Mouse (Mus musculus): ENCODE measurements around the gene Lrrfip1.

DNA sequence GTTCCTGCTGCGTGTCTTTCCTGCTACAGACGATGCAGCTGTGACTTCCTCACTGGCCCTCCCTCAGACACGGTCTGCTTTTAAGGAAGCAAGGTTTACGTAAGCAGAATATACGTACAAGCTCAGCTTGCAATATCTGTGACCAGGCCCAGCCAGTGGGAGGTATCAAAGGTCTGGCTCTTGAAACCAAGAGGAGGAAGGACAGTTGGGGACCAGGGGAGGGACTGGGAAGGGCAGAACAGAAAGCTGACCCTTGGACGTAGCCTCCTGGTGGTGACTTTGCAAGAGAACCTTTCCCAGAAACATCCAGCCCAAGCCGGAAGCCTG is 81.8 kb downstream of the Lrrfip1 start:
- no peak for TF ChIP-seq GATA1 (IDR thresholded peaks at IDR 0.05; ENCODE audit: borderline replicate concordance, low read length)
- TF ChIP-seq FLI1 (IDR thresholded peaks at IDR 0.05; ENCODE audit: low read length), result no peak

Data from megakaryocyte, embryonic 14.5 days (primary cell).